In genomic region chr2:132970772-132971173, GRCm38 (mm10) we compare ENCODE assay signal across 8 mouse cellular contexts. TPM values are rescaled to one million over a fixed set of nuclear protein-coding genes. Genes with fewer than 3 reads are reported as not detected.
DNase-seq lines count a peak whose midpoint lies in the region; ATAC-seq and TF ChIP-seq lines count a peak whose summit lies in the region.

No protein-coding gene starts in this region.

- ATAC-seq in hindbrain, embryonic 11.5 days (ENCODE audit: low FRiP score): peak; percentile 36; the same call in 1 of the 2 replicates
- ATAC-seq in hindbrain, embryonic 13.5 days (ENCODE audit: low FRiP score): no peak; the same call in 1 of the 2 replicates
- ATAC-seq in G1E (ENCODE audit: extremely low read depth, insufficient number of reproducible peaks, low FRiP score, poor library complexity, severe bottlenecking): no peak
- peak; percentile 92 for ATAC-seq in common myeloid progenitor, adult 5-6 weeks (replicated peaks; ENCODE audit: low read depth, poor library complexity, severe bottlenecking)
- peak; percentile 32; the same call in 1 of the 2 replicates for ATAC-seq in intestine, embryonic 14.5 days (replicated peaks; ENCODE audit: low FRiP score, low TSS enrichment, low read depth)

- H3K9ac ChIP-seq in hindbrain, embryonic 11.5 days (ENCODE audit: low read depth, low read length): no peak overlapping the region
- no peak overlapping the region for H3K9ac ChIP-seq in hindbrain, embryonic 13.5 days
- no peak overlapping the region for H3K9ac ChIP-seq in intestine, embryonic 14.5 days (ENCODE audit: low read length)

- H3K36me3 ChIP-seq in hindbrain, embryonic 11.5 days (ENCODE audit: control insufficient read depth, insufficient read depth, low read length): no peaks in the 10 kb centered on the region
- no peaks in the 10 kb centered on the region for H3K36me3 ChIP-seq in hindbrain, embryonic 13.5 days
- no peaks in the 10 kb centered on the region for H3K36me3 ChIP-seq in G1E (replicated peaks)
- no peaks in the 10 kb centered on the region for H3K36me3 ChIP-seq in intestine, embryonic 14.5 days (ENCODE audit: control insufficient read depth, insufficient read depth, low read length)

- H3K4me3 ChIP-seq in hindbrain, embryonic 11.5 days (ENCODE audit: low read depth, low read length): no peak overlapping the region
- H3K4me3 ChIP-seq in hindbrain, embryonic 13.5 days: no peak overlapping the region
- H3K4me3 ChIP-seq in G1E (ENCODE audit: low read depth, low read length): no peak overlapping the region
- H3K4me3 ChIP-seq in intestine, embryonic 14.5 days (ENCODE audit: low read depth, low read length): no peak overlapping the region

- H3K27ac ChIP-seq in hindbrain, embryonic 11.5 days (ENCODE audit: low read depth, low read length): no peak overlapping the region
- no peak overlapping the region for H3K27ac ChIP-seq in hindbrain, embryonic 13.5 days
- H3K27ac ChIP-seq in intestine, embryonic 14.5 days (ENCODE audit: low read depth): no peak overlapping the region

- no peak for TF ChIP-seq CTCF in G1E (IDR thresholded peaks at IDR 0.05; ENCODE audit: low read depth, low read length)

- peak; percentile 63 for DNase-seq in hindbrain, embryonic 11.5 days (ENCODE audit: low spot score)
- peak; percentile 11 for DNase-seq in G1E (ENCODE audit: low spot score)
- DNase-seq in intestine, embryonic 14.5 days (ENCODE audit: low spot score): no peak
- DNase-seq in mesoderm, embryonic 11.5 days (ENCODE audit: low read depth, low spot score): peak; percentile 58
- no peak for DNase-seq in right cerebral cortex, postnatal 4 days
- DNase-seq in gastrocnemius, postnatal 10 days: no peak

- no peaks in the 10 kb centered on the region for H3K4me1 ChIP-seq in hindbrain, embryonic 11.5 days (replicated peaks; ENCODE audit: control insufficient read depth, insufficient read depth, low read length)
- H3K4me1 ChIP-seq in hindbrain, embryonic 13.5 days (replicated peaks): no peaks in the 10 kb centered on the region
- H3K4me1 ChIP-seq in G1E (ENCODE audit: insufficient read depth, low read depth, low read length): no peaks in the 10 kb centered on the region
- no peaks in the 10 kb centered on the region for H3K4me1 ChIP-seq in intestine, embryonic 14.5 days (replicated peaks; ENCODE audit: control insufficient read depth, insufficient read depth, low read length)

- WGBS in hindbrain, embryonic 11.5 days: 40% methylated on average over 4 of the region's 4 CpGs
- 41% methylated on average over 4 of the region's 4 CpGs for WGBS in hindbrain, embryonic 13.5 days
- WGBS in intestine, embryonic 14.5 days: 28% methylated on average over 4 of the region's 4 CpGs

- no peaks in the 10 kb centered on the region for H3K27me3 ChIP-seq in hindbrain, embryonic 11.5 days (ENCODE audit: control insufficient read depth, insufficient read depth, low read length)
- no peaks in the 10 kb centered on the region for H3K27me3 ChIP-seq in hindbrain, embryonic 13.5 days
- H3K27me3 ChIP-seq in G1E (ENCODE audit: insufficient read depth, low read length): no peaks in the 10 kb centered on the region
- H3K27me3 ChIP-seq in intestine, embryonic 14.5 days (replicated peaks; ENCODE audit: control insufficient read depth, insufficient read depth, low read length): no peaks in the 10 kb centered on the region

- H3K4me2 ChIP-seq in hindbrain, embryonic 11.5 days (replicated peaks; ENCODE audit: low read depth, low read length): no peak overlapping the region
- H3K4me2 ChIP-seq in hindbrain, embryonic 13.5 days: no peak overlapping the region
- H3K4me2 ChIP-seq in intestine, embryonic 14.5 days (ENCODE audit: low read length): no peak overlapping the region

- no peaks in the 10 kb centered on the region for H3K9me3 ChIP-seq in hindbrain, embryonic 11.5 days (ENCODE audit: control insufficient read depth, low read length)
- H3K9me3 ChIP-seq in hindbrain, embryonic 13.5 days: no peaks in the 10 kb centered on the region; the same call in 1 of the 2 replicates
- H3K9me3 ChIP-seq in G1E (replicated peaks): no peaks in the 10 kb centered on the region
- H3K9me3 ChIP-seq in intestine, embryonic 14.5 days (ENCODE audit: control insufficient read depth, low read length): no peaks in the 10 kb centered on the region

RNA-seq across cellular contexts. Expression of gene Fermt1, which starts 25.1 kb away (rescaled TPM):
- 1.6 and 6.0 TPM in 2 replicates for polyA plus RNA-seq in hindbrain, embryonic 11.5 days (2014; fragmentation: Nextera tagmentation; extraction: Ambion mirVana)
- 0.66 TPM in 1 of 2 replicates, not detected in the other for polyA plus RNA-seq in hindbrain, embryonic 13.5 days (2015; fragmentation: Nextera tagmentation; extraction: Ambion mirVana)
- total RNA-seq in G1E (2014; fragmentation: Nextera tagmentation): not detected in 2 replicates
- 0.05 TPM in 1 of 2 replicates, not detected in the other for total RNA-seq in G1E (2017)
- not detected in 2 replicates for polyA plus RNA-seq in G1E (2012)
- total RNA-seq in common myeloid progenitor, adult 5-6 weeks (2017): not detected in 2 replicates
- 54.9 and 57.6 TPM in 2 replicates for polyA plus RNA-seq in intestine, embryonic 14.5 days (2014; fragmentation: Nextera tagmentation; extraction: Ambion mirVana)
- not detected for total RNA-seq in gastrocnemius, postnatal 10 days (2021)

Comparison
In these comparisons a context has a peak if more than half of its experiments do, and no peak if none do; other contexts are left out.
1. ATAC-seq: peak in hindbrain, embryonic 11.5 days (single experiment), common myeloid progenitor, adult 5-6 weeks (single experiment) and intestine, embryonic 14.5 days (single experiment); none in hindbrain, embryonic 13.5 days (single experiment) and G1E (single experiment).
2. DNase-seq: peak in hindbrain, embryonic 11.5 days (single experiment), G1E (single experiment) and mesoderm, embryonic 11.5 days (single experiment); none in intestine, embryonic 14.5 days (single experiment), right cerebral cortex, postnatal 4 days (single experiment) and gastrocnemius, postnatal 10 days (single experiment).